Mouse (Mus musculus) megakaryocyte-erythroid progenitor cell, adult 5 weeks (primary cell): Measurements from ENCODE around the gene Ptpn12. TPM values are rescaled to one million over a fixed set of nuclear protein-coding genes. Genes with fewer than 3 reads are reported as not detected.

Experiments
- polyA plus RNA-seq: library from polyadenylated mRNA; stranded (reverse); fragments of >175 nt; gene quantifications from 2 replicates; pipeline ENCODE4 v1.2.3, GENCODE M21; 2012

Ptpn12 gene
- 25.5 and 29.8 TPM in 2 replicates for polyA plus RNA-seq

GRCm38 (mm10) chr5:21055820-21056531, at the start of gene Ptpn12:
Gene Ptpn12 (minus strand): TSS chr5:21055911.

GRCm38 (mm10) chr5:20956298-20956697, 99.4 kb downstream of the Ptpn12 start, which contains the start of gene Rsbn1l:
Gene Rsbn1l (minus strand): TSS chr5:20956398.

Other genes starting within 250 kb of the Ptpn12 start
- gene Phtf2, start 173.8 kb downstream of the Ptpn12 start, polyA plus RNA-seq = 3.4 and 3.9 TPM in 2 replicates
- gene Tmem60, start 173.7 kb downstream of the Ptpn12 start, polyA plus RNA-seq = 1.0 and 1.2 TPM in 2 replicates
- 11.1 and 17.2 TPM in 2 replicates for gene Rsbn1l, start 99.5 kb downstream of the Ptpn12 start, polyA plus RNA-seq
- 3.6 and 5.0 TPM in 2 replicates for gene Gsap, start 130.3 kb upstream of the Ptpn12 start, polyA plus RNA-seq